Mouse (Mus musculus) brown adipose tissue, adult 24 weeks (tissue): ENCODE results near the gene Mybl2. TPM values are rescaled to one million over a fixed set of nuclear protein-coding genes. Genes with fewer than 3 reads are reported as not detected.

Experiments
- H3K27ac ChIP-seq: fragments of 200-500 bp; replicated peaks from 2 replicates; pipeline ENCODE4 v1.5.1; 2012; ENCODE audit warnings: low read depth, mild to moderate bottlenecking, low read length
- H3K4me1 ChIP-seq: fragments of 200-500 bp; 2 replicates; pipeline ENCODE4 v1.6.1; 2012; ENCODE audit warnings: low read length, mixed read lengths; ENCODE audit not compliant: control insufficient read depth, insufficient read depth, insufficient read length
- H3K4me3 ChIP-seq: fragments of 200-500 bp; 2 replicates; pipeline ENCODE4 v1.5.1; 2012; ENCODE audit warnings: low read depth, mild to moderate bottlenecking, low read length, moderate library complexity; ENCODE audit not compliant: insufficient read depth
- polyA plus RNA-seq: library from polyadenylated mRNA; stranded (reverse); fragments of >200 nt; gene quantifications from 2 replicates; pipeline ENCODE4 v1.2.4, GENCODE M21; 2012; ENCODE audit not compliant: missing spikeins, insufficient read depth, insufficient read length

Gene Mybl2
- polyA plus RNA-seq, 1 experiment: not detected

- Histone ChIP-seq H3K4me1 (no peaks in the 10 kb centered on the region), H3K27ac (no peak within 1 kb of the TSS), H3K4me3 (no peak within 1 kb of the TSS)
Measured at GRCm38 (mm10) chr2:163087728-163088127, 33.2 kb downstream of the Mybl2 start, which contains the start of gene Gtsf1l. Gene Gtsf1l, minus strand, starts transcription at chr2:163087855.

GRCm38 (mm10) chr2:163089475-163090123 is 35.1 kb downstream of the Mybl2 start:
- Histone ChIP-seq H3K4me1 (no peaks in the 10 kb centered on the region), H3K27ac (no peak overlapping the region), H3K4me3 (no peak overlapping the region)

GRCm38 (mm10) chr2:163094909-163095308 is 40.4 kb downstream of the Mybl2 start:
- no peak overlapping the region for H3K4me3 ChIP-seq
- no peaks in the 10 kb centered on the region for H3K4me1 ChIP-seq
- no peak overlapping the region for H3K27ac ChIP-seq

- H3K4me1 ChIP-seq: no peaks in the 10 kb centered on the region
- H3K4me3 ChIP-seq: no peak overlapping the region
- no peak overlapping the region for H3K27ac ChIP-seq
Measured at GRCm38 (mm10) chr2:163095784-163096183, 41.3 kb downstream of the Mybl2 start.

- H3K4me1 ChIP-seq: no peaks in the 10 kb centered on the region
- no peak overlapping the region for H3K27ac ChIP-seq
- H3K4me3 ChIP-seq: no peak overlapping the region
Measured at GRCm38 (mm10) chr2:163099919-163100318, 45.4 kb downstream of the Mybl2 start.

GRCm38 (mm10) chr2:163100551-163100950 is 46.1 kb downstream of the Mybl2 start:
- Histone ChIP-seq H3K4me3 (no peak overlapping the region), H3K27ac (no peak overlapping the region), H3K4me1 (no peaks in the 10 kb centered on the region)

- H3K4me3 ChIP-seq: no peak overlapping the region
- no peaks in the 10 kb centered on the region for H3K4me1 ChIP-seq
- H3K27ac ChIP-seq: no peak overlapping the region
Measured at GRCm38 (mm10) chr2:163101646-163102203, 47.2 kb downstream of the Mybl2 start.

- Histone ChIP-seq H3K27ac (no peak overlapping the region), H3K4me1 (no peaks in the 10 kb centered on the region), H3K4me3 (no peak overlapping the region)
Measured at GRCm38 (mm10) chr2:163102216-163102615, 47.7 kb downstream of the Mybl2 start.

- H3K4me1 ChIP-seq: no peaks in the 10 kb centered on the region
- no peak overlapping the region for H3K4me3 ChIP-seq
- no peak overlapping the region for H3K27ac ChIP-seq
Measured at GRCm38 (mm10) chr2:163102900-163103653, 48.6 kb downstream of the Mybl2 start.

- no peak overlapping the region for H3K4me3 ChIP-seq
Measured at GRCm38 (mm10) chr2:163104086-163104770, 49.7 kb downstream of the Mybl2 start.

GRCm38 (mm10) chr2:163108385-163108784 is 53.9 kb downstream of the Mybl2 start:
- H3K27ac ChIP-seq: no peak overlapping the region
- no peaks in the 10 kb centered on the region for H3K4me1 ChIP-seq
- H3K4me3 ChIP-seq: no peak overlapping the region

More at GRCm38 (mm10) chr2:163104086-163104770, 49.7 kb downstream of the Mybl2 start:
- no peaks in the 10 kb centered on the region for H3K4me1 ChIP-seq
- H3K27ac ChIP-seq: no peak overlapping the region

- no peak overlapping the region for H3K4me3 ChIP-seq
- H3K27ac ChIP-seq: no peak overlapping the region
- H3K4me1 ChIP-seq: no peaks in the 10 kb centered on the region
Measured at GRCm38 (mm10) chr2:163110706-163111105, 56.2 kb downstream of the Mybl2 start.

GRCm38 (mm10) chr2:163111413-163112201 is 57.1 kb downstream of the Mybl2 start:
- Histone ChIP-seq H3K4me3 (no peak overlapping the region), H3K4me1 (no peaks in the 10 kb centered on the region), H3K27ac (no peak overlapping the region)

- Histone ChIP-seq H3K4me1 (no peaks in the 10 kb centered on the region; the same call in 1 of the 2 replicates), H3K27ac (no peak overlapping the region), H3K4me3 (no peak overlapping the region)
Measured at GRCm38 (mm10) chr2:163120626-163121352, 66.3 kb downstream of the Mybl2 start.
